Mouse (Mus musculus) liver, adult 2 months (tissue): Measurements from ENCODE around the gene Serinc5. TPM values are rescaled to one million over a fixed set of nuclear protein-coding genes. Genes with fewer than 3 reads are reported as not detected.

Source experiments
- DNase-seq: peaks from one replicate; pipeline ENCODE4 v3.0.0-alpha.2; 2011; ENCODE audit warnings: low read depth, low spot score; ENCODE audit errors: extremely low read depth
- H3K27ac ChIP-seq: fragments of 200-500 bp; replicated peaks from 2 replicates; pipeline ENCODE4 v1.5.1; 2012; ENCODE audit warnings: low read depth, mild to moderate bottlenecking, control low read depth, inconsistent platforms, low read length; ENCODE audit not compliant: insufficient read depth
- H3K27me3 ChIP-seq: fragments of 200-500 bp; 2 replicates; pipeline ENCODE4 v1.6.1; 2012; ENCODE audit warnings: mild to moderate bottlenecking, moderate library complexity, low read length, inconsistent platforms; ENCODE audit not compliant: control insufficient read depth, insufficient read depth
- H3K36me3 ChIP-seq: fragments of 200-500 bp; 2 replicates; pipeline ENCODE4 v1.6.1; 2012; ENCODE audit warnings: low read length, inconsistent platforms; ENCODE audit not compliant: control insufficient read depth, insufficient read depth
- H3K4me1 ChIP-seq: fragments of 200-500 bp; 2 replicates; pipeline ENCODE4 v1.6.1; 2011; ENCODE audit warnings: low read length; ENCODE audit not compliant: control insufficient read depth, insufficient read depth
- H3K4me3 ChIP-seq: fragments of 200-500 bp; 2 replicates; pipeline ENCODE4 v1.5.1; 2011; ENCODE audit warnings: low read depth, mild to moderate bottlenecking, control low read depth, low read length, moderate library complexity; ENCODE audit not compliant: insufficient read depth
- H3K79me2 ChIP-seq: fragments of 200-500 bp; 2 replicates; pipeline ENCODE4 v1.6.1; 2012; ENCODE audit warnings: inconsistent platforms, mild to moderate bottlenecking, low read length, moderate library complexity; ENCODE audit not compliant: control insufficient read depth, insufficient read depth
- H3K9ac ChIP-seq: fragments of 200-500 bp; 2 replicates; pipeline ENCODE4 v1.6.1; 2012; ENCODE audit warnings: low read depth, mild to moderate bottlenecking, control low read depth, inconsistent platforms, low read length
- CTCF ChIP-seq: fragments of 200-500 bp; IDR thresholded peaks from 2 replicates; pipeline ENCODE4 v1.5.1; 2011; ENCODE audit warnings: low read depth, low read length, control low read depth
- POLR2A ChIP-seq: fragments of 200-500 bp; IDR thresholded peaks from 2 replicates; pipeline ENCODE4 v1.6.1; 2011; ENCODE audit warnings: low read length, control low read depth; ENCODE audit not compliant: insufficient read depth; ENCODE audit errors: extremely low read depth
- WGBS: fragments of 180-500 bp; shearing (Covaris S2); methylation state at CpG from one replicate; pipeline ENCODE4 v1.1.7; 2018; 5-methylcytosine and 5-hydroxymethylcytosine counted together
- polyA plus RNA-seq: library from polyadenylated mRNA; depleted of rRNA; stranded (reverse); fragments of >200 nt; gene quantifications from 2 replicates; pipeline ENCODE4 v1.2.3, GENCODE M21; 2012
- total RNA-seq: library from RNA; depleted of rRNA; stranded (reverse); fragments of >200 nt; gene quantifications from 2 replicates; pipeline ENCODE4 v1.2.3, GENCODE M21; 2014

The Serinc5 gene
- total and polyA plus RNA-seq, 2 experiments = 14.3 to 18.0 TPM

DNA sequence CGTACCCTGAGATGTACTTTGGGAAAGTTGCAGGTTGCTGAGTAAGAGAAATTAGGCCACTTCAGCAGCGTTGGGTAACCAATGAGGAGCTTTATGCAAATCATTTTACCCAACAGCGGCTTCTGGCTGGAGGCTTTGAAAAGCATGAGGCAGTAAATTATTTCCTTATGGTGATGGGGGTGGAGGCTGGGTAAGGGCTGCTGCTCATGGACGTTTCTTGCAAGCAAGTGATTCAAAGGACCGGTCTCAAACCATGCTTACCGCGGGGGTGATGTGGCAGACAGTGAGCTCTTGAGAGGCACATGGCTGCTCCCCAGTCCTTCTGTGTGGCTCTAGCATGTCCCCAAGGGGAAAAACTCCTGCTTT, 26.0 kb downstream of the Serinc5 start:
- Histone ChIP-seq H3K36me3 (no peaks in the 10 kb centered on the region), H3K27ac (no peak overlapping the region), H3K4me1 (peaks cover 16% of the 10 kb centered on the region), H3K79me2 (peaks cover 5% of the 10 kb centered on the region; the same call in 1 of the 2 replicates), H3K27me3 (no peaks in the 10 kb centered on the region), H3K9ac (no peak overlapping the region), H3K4me3 (no peak overlapping the region)
- TF ChIP-seq POLR2A = no peak
- no peak for TF ChIP-seq CTCF
- WGBS = 9% methylated on average over 7 of the region's 7 CpGs
- DNase-seq = peak; percentile 86

DNA sequence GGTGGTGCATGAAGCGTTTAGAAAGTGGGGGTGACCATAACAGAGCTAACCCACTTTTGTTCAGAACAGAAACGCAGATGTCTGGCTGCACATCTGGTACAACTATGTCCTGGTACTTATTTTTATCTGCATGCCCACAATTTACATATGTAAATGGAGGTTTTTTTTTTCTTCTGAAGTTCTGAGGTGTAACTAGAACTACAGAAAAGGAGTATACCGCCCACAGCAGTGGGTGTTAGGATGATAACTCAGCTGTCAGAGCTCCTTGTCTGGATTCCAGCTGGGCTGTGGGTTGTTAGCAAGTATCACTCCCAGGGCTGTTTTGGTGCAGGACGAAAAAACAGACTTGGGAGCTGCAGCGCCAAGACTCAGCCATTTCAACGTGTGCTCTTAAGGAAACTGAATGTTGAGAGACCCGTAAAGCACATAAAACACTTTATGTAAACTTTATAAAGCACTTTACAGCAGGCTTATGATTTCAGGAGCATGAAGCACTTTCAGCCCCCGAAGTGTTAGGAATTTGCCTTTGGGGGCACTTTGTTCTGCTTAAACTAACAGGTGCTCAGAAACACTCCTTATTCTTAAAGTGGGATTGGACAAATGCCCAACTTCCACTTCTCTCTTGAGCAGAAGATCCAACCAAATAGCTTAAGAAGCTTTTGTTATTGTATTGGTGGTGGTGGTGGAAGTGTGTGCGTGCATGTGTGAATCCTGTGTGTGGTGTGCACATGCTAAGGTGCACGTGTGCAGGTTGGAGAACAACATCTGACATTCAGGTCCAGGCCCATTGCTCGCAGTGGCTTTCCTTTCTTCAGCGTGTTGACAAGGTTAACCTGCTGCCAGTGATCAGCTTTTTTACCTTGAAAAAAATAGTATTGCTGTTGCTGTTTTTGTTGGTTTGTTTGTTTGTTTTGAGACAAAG, 28.5 kb downstream of the Serinc5 start:
- no peak for DNase-seq
- TF ChIP-seq POLR2A (no peak), CTCF (no peak)
- peaks cover 16% of the 10 kb centered on the region for H3K4me1 ChIP-seq
- H3K36me3 ChIP-seq = no peaks in the 10 kb centered on the region
- no peak overlapping the region for H3K27ac ChIP-seq
- peaks cover 5% of the 10 kb centered on the region for H3K79me2 ChIP-seq
- 93% methylated on average over 12 of the region's 12 CpGs for WGBS
- no peak overlapping the region for H3K9ac ChIP-seq
- no peak overlapping the region for H3K4me3 ChIP-seq
- H3K27me3 ChIP-seq = no peaks in the 10 kb centered on the region

DNA sequence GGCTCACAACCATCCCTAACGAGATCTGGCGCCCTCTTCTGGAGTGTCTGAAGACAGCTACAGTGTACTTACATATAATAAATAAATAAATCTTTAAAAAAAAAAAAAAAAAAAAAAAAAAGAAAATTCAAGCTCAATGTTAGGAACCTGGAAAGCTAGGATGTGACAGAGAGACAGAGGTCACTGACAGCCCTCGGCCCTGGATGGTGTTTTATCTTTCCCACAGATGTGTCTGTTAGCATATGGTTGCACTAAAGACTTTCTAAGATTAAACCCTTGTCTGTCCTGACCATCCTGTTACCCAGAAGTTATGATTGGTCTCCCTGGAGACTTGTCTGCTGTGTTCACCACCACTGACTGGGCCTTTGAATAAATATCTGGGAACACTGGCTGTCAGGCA, 33.3 kb downstream of the Serinc5 start:
- H3K27ac ChIP-seq = no peak overlapping the region
- peaks cover 18% of the 10 kb centered on the region for H3K79me2 ChIP-seq
- no peak for DNase-seq
- no peak overlapping the region for H3K4me3 ChIP-seq
- TF ChIP-seq CTCF (no peak), POLR2A (no peak)
- peaks cover 6% of the 10 kb centered on the region; the same call in 1 of the 2 replicates for H3K4me1 ChIP-seq
- no peaks in the 10 kb centered on the region for H3K27me3 ChIP-seq
- WGBS = 88% methylated on average over 3 of the region's 3 CpGs
- H3K36me3 ChIP-seq = no peaks in the 10 kb centered on the region
- no peak overlapping the region for H3K9ac ChIP-seq

DNA sequence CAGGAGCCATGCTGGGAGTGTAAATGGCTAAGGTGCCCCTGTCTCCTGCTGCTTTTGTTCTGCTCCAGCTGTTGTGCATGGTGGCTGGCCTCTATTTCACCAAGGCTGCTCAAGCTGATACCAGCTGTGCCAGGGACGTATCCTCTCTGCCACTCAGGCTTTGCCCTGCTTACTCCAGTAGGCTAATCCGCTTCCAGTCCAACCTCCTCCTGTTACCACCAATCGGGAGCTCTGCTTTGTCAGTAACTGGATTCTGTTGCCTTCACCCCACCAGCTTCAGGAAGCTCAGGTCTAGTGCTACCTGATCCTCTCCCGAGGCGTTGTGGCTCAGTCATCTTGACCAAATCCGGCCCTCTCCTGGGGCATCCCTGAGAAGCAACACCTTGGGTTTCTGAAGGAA, 33.9 kb downstream of the Serinc5 start:
- 98% methylated on average over 6 of the region's 6 CpGs for WGBS
- H3K9ac ChIP-seq = no peak overlapping the region
- no peaks in the 10 kb centered on the region for H3K36me3 ChIP-seq
- no peak for DNase-seq
- no peak for TF ChIP-seq POLR2A
- no peak for TF ChIP-seq CTCF
- peaks cover 6% of the 10 kb centered on the region; the same call in 1 of the 2 replicates for H3K4me1 ChIP-seq
- no peaks in the 10 kb centered on the region for H3K27me3 ChIP-seq
- H3K4me3 ChIP-seq = no peak overlapping the region
- peaks cover 18% of the 10 kb centered on the region for H3K79me2 ChIP-seq
- no peak overlapping the region for H3K27ac ChIP-seq

DNA sequence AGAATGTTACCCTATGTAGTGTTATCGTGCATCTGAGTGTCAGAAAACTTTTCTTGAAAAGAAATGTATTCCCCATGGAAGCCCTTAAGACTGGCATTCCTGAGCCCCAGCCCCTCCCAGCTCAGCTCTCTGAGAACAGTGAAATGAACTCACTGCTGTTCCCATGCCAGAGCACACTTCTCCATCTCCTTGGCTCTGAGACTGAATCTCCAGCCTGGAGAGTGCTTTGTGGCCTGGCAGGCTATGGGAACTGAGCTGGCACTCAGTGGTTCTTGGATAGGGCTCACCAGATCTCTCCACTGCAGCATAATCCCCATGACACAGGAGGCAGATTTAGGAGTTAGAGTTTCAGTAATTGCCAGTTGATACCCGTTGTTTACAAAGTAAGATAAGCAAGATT, 36.8 kb downstream of the Serinc5 start:
- peaks cover 13% of the 10 kb centered on the region for H3K4me1 ChIP-seq
- H3K79me2 ChIP-seq = peaks cover 18% of the 10 kb centered on the region
- DNase-seq = no peak
- 72% methylated on average over 2 of the region's 2 CpGs for WGBS
- H3K9ac ChIP-seq = no peak overlapping the region
- TF ChIP-seq CTCF (no peak), POLR2A (no peak)
- H3K27ac ChIP-seq = no peak overlapping the region
- H3K36me3 ChIP-seq = no peaks in the 10 kb centered on the region
- no peaks in the 10 kb centered on the region for H3K27me3 ChIP-seq
- no peak overlapping the region for H3K4me3 ChIP-seq

DNA sequence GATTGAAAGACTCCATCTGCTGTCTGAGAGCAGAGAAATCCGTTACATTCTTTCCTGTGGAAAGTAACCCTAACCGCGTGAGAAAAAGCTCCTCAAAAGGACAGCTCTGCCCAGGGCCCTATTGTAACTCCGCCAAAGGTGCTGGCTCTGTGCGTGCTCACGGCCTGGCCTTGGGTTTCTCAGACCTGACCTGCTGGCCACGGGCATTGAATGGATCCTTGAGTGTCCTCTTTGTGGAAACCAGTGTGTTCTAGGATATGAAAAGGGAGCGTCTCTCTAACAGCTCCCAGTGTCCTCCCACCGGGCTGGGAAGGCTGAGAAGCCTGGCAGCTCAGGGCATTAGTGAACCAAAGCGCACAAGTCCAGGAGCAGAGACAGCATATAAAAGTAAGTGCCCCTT, 38.2 kb downstream of the Serinc5 start:
- TF ChIP-seq POLR2A (no peak), CTCF (no peak)
- H3K9ac ChIP-seq = no peak overlapping the region
- H3K79me2 ChIP-seq = peaks cover 18% of the 10 kb centered on the region
- no peak overlapping the region for H3K4me3 ChIP-seq
- H3K27me3 ChIP-seq = no peaks in the 10 kb centered on the region
- WGBS = 91% methylated on average over 10 of the region's 10 CpGs
- H3K36me3 ChIP-seq = no peaks in the 10 kb centered on the region
- no peak for DNase-seq
- H3K27ac ChIP-seq = no peak overlapping the region
- H3K4me1 ChIP-seq = peaks cover 19% of the 10 kb centered on the region
